Mouse (Mus musculus): ENCODE measurements around the gene Fam205c.
"Not testable (repeated sequence)": the region's sequence is repeated elsewhere in the genome, so short reads cannot be mapped to it uniquely, and the experiment has no call there.

The Fam205c gene

GRCm38 (mm10) chr4:42877657-42878056 is 3.6 kb upstream of the Fam205c start:
- DNase-seq (ENCODE audit: low spot score in 2 of 2): no peak

GRCm38 (mm10) chr4:42876586-42877291 is 2.7 kb upstream of the Fam205c start:
- peak in 1 of 2 experiments; percentile 34 for DNase-seq (ENCODE audit: low spot score in 2 of 2)

- no peak for DNase-seq (ENCODE audit: low spot score in 2 of 2)
Observed at GRCm38 (mm10) chr4:42872746-42873435, 1.1 kb downstream of the Fam205c start.

- DNase-seq (ENCODE audit: low spot score in 2 of 2): no peak
Observed at GRCm38 (mm10) chr4:42872151-42872550, 1.9 kb downstream of the Fam205c start.

- DNase-seq (ENCODE audit: low spot score in 2 of 2): no peak
Observed at GRCm38 (mm10) chr4:42870748-42871147, 3.3 kb downstream of the Fam205c start.

- no peak for DNase-seq (ENCODE audit: low spot score in 2 of 2)
Observed at GRCm38 (mm10) chr4:42868193-42868592, 5.8 kb downstream of the Fam205c start.

- no peak for DNase-seq (ENCODE audit: low spot score in 2 of 2)
Observed at GRCm38 (mm10) chr4:42867390-42867789, 6.6 kb downstream of the Fam205c start.

GRCm38 (mm10) chr4:42863487-42863886 is 10.5 kb downstream of the Fam205c start:
- DNase-seq (ENCODE audit: low spot score in 2 of 2): not testable (repeated sequence)

- not testable (repeated sequence) for DNase-seq (ENCODE audit: low spot score in 2 of 2)
Observed at GRCm38 (mm10) chr4:42860483-42860882, 13.6 kb downstream of the Fam205c start.

- not testable (repeated sequence) for DNase-seq (ENCODE audit: low spot score in 2 of 2)
Observed at GRCm38 (mm10) chr4:42856671-42857070, 17.4 kb downstream of the Fam205c start, which contains the start of gene Gm12394. Gene Gm12394 (minus strand): TSS chr4:42856771.

GRCm38 (mm10) chr4:42853788-42854187 is 20.2 kb downstream of the Fam205c start, which contains the start of gene Fam205a1:
Gene Fam205a1 (minus strand): TSS chr4:42853888.
- DNase-seq (ENCODE audit: low spot score in 2 of 2): not testable (repeated sequence)

Data from frontal cortex, postnatal 14 days (tissue).